Mouse (Mus musculus) kidney, postnatal 0 days (tissue): ENCODE measurements around the gene Fcgr2b. TPM values are rescaled to one million over a fixed set of nuclear protein-coding genes. Genes with fewer than 3 reads are reported as not detected.
A peak's percentile ranks its signal among the peaks of the same experiment; 100 is the strongest.

Experiments
- ATAC-seq: fragments of 200-750 bp; cut with Nextera tagmentation; replicated peaks from 2 replicates; pipeline ENCODE4 v1.8.0; 2017; ENCODE audit warnings: low read depth, moderate number of reproducible peaks, moderate TSS enrichment, moderate library complexity; ENCODE audit not compliant: low FRiP score
- DNase-seq: peaks from one replicate; pipeline ENCODE4 v3.0.0-alpha.2; 2016; ENCODE audit warnings: low spot score
- H3K27ac ChIP-seq: fragments of 300-500 bp; sonication (generic); 2 replicates; pipeline ENCODE4 v1.5.1; 2014; ENCODE audit warnings: mild to moderate bottlenecking
- H3K27me3 ChIP-seq: fragments of 300-500 bp; sonication (generic); 2 replicates; pipeline ENCODE4 v1.6.1; 2014; ENCODE audit warnings: low read length, mixed read lengths; ENCODE audit not compliant: insufficient read depth
- H3K36me3 ChIP-seq: fragments of 300-500 bp; sonication (generic); 2 replicates; pipeline ENCODE4 v1.6.1; 2014; ENCODE audit warnings: low read length, mixed read lengths; ENCODE audit not compliant: insufficient read depth
- H3K4me1 ChIP-seq: fragments of 300-500 bp; sonication (generic); replicated peaks from 2 replicates; pipeline ENCODE4 v1.6.1; 2014; ENCODE audit warnings: antibody characterized with exemption, low read length, mixed read lengths; ENCODE audit not compliant: insufficient read depth
- H3K4me2 ChIP-seq: fragments of 300-500 bp; sonication (generic); 2 replicates; pipeline ENCODE4 v1.6.1; 2014; ENCODE audit warnings: mild to moderate bottlenecking, low read length, moderate library complexity, mixed read lengths
- H3K4me3 ChIP-seq: fragments of 300-500 bp; sonication (generic); replicated peaks from 2 replicates; pipeline ENCODE4 v1.5.1; 2014; ENCODE audit warnings: low read depth, low read length
- H3K9ac ChIP-seq: fragments of 300-500 bp; sonication (generic); 2 replicates; pipeline ENCODE4 v1.6.1; 2014; ENCODE audit warnings: low read depth, low read length
- H3K9me3 ChIP-seq: fragments of 300-500 bp; sonication (generic); replicated peaks from 2 replicates; pipeline ENCODE4 v1.6.1; 2016; ENCODE audit warnings: low read length, inconsistent platforms, mixed read lengths
- CTCF ChIP-seq: IDR thresholded peaks from 2 replicates; pipeline ENCODE4 v1.5.1; 2016; ENCODE audit warnings: antibody characterized with exemption, low read depth, mild to moderate bottlenecking, moderate library complexity
- WGBS: fragments of 180-500 bp; shearing (Covaris S2); extraction: QIAGEN DNeasy Blood & Tissue Kit; methylation state at CpG from one replicate; pipeline ENCODE4 v1.1.7; 2014; 5-methylcytosine and 5-hydroxymethylcytosine counted together
- polyA plus RNA-seq: library from polyadenylated mRNA; unstranded; fragments of >200 nt; fragmentation: Nextera tagmentation; extraction: Ambion mirVana; gene quantifications from 2 replicates; pipeline ENCODE4 v1.2.1, GENCODE M21; 2015

Fcgr2b gene
- polyA plus RNA-seq, 1 experiment from 2014 or later = 8.0 TPM

DNA sequence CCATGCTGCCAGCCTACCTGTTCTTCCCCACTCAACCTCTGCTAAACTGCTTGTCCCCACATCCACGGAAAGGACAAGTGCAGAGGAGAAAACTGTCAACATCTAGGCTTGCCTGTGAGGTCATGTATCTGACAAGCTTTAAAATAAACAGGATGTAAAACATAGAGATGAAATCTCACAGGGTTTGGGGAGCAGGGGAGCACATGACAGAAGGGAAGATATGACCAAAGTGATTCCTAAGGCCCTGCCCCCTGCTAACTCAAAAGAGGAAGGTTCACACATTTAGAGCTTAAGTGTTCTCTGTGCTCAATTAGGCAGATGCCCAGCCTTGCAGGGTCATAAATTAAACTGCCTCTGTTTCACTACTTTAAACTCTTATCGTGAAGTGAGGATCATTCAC lies 42.0 kb downstream of the Fcgr2b start:
- H3K27ac ChIP-seq = no peak overlapping the region
- 19% methylated on average over 2 of the region's 2 CpGs for WGBS
- no peak for TF ChIP-seq CTCF
- H3K9ac ChIP-seq = no peak overlapping the region
- no peaks in the 10 kb centered on the region for H3K27me3 ChIP-seq
- no peaks in the 10 kb centered on the region for H3K4me1 ChIP-seq
- no peaks in the 10 kb centered on the region for H3K36me3 ChIP-seq
- no peak for ATAC-seq
- H3K4me3 ChIP-seq = no peak overlapping the region
- no peaks in the 10 kb centered on the region for H3K9me3 ChIP-seq
- no peak overlapping the region for H3K4me2 ChIP-seq
- peak; percentile 12 for DNase-seq

DNA sequence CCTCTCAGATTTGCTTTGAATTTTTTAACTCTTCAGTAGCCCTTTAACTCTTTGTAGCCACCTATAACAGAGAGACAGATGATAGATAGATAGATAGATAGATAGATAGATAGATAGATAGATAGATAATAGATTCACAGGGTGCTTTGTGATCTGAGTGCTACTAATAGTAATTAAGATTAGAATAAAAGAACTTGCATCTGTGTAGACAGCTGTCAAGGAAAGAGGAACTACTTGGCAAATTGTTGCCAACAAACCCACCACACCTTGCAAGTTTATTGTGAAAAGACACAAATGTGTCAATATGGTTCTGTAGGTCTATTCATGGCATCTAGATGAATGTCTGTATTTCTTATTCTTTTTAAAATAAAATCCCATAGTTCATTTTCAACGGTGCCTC lies 42.4 kb downstream of the Fcgr2b start:
- Histone ChIP-seq H3K4me3 (no peak overlapping the region), H3K27me3 (no peaks in the 10 kb centered on the region), H3K9ac (no peak overlapping the region), H3K36me3 (no peaks in the 10 kb centered on the region), H3K9me3 (no peaks in the 10 kb centered on the region), H3K4me2 (no peak overlapping the region), H3K4me1 (no peaks in the 10 kb centered on the region), H3K27ac (no peak overlapping the region)
- no peak for TF ChIP-seq CTCF
- ATAC-seq = no peak
- DNase-seq = no peak
- WGBS = 83% methylated on average over 1 of the region's 1 CpGs

DNA sequence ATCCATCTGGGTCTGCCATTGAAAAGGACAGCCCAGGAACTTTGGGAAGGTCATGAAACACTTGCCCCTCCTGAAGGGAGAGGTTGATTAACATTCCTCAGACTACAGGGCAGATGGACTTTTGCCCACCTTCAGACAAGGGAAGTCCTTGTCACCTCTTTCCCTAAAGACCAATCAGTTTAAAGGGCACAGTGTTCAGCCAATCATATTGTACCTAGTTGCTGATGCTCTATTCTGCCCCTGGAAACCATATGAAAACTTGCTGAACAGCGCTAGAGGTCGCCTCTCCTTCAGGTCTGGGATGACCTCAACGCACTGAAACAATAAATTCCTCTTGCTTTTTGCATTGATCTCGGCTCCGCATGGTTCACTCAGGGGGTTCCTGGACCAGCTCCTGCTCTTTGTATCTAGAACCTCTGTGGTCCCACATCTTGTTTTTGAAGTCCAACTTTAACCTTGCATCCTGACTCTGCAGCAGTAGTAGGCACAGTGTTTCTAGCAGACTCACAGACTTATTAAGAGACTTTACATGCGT lies 42.9 kb downstream of the Fcgr2b start:
- Histone ChIP-seq H3K36me3 (no peaks in the 10 kb centered on the region), H3K4me3 (no peak overlapping the region), H3K9ac (no peak overlapping the region), H3K9me3 (no peaks in the 10 kb centered on the region), H3K4me2 (no peak overlapping the region), H3K27ac (no peak overlapping the region), H3K27me3 (no peaks in the 10 kb centered on the region), H3K4me1 (no peaks in the 10 kb centered on the region)
- TF ChIP-seq CTCF = no peak
- WGBS = 54% methylated on average over 6 of the region's 6 CpGs
- ATAC-seq (no peak), DNase-seq (no peak)

DNA sequence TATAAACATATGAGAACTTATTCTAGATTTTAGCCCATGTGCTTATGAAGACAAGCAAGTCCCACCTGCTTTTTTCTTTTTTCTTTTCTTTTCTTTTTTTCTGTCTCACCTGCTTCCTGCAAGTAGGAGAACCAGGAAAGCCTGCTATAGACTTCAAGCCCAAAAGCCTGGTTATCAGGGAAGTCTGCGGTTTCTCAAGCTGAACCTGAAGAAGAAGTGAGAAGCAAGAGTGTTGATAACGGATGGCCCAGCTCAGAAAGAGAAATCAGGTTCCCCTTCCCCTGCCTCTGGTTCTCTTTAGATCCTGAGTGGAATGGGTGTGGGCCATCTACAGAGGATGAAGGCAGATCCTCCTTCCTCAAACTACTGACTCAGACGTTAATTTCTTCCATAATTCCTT lies 44.3 kb downstream of the Fcgr2b start:
- 83% methylated on average over 3 of the region's 3 CpGs for WGBS
- ATAC-seq = no peak
- H3K36me3 ChIP-seq = no peaks in the 10 kb centered on the region
- H3K27me3 ChIP-seq = no peaks in the 10 kb centered on the region
- H3K9ac ChIP-seq = no peak overlapping the region
- no peak overlapping the region for H3K27ac ChIP-seq
- H3K4me3 ChIP-seq = no peak overlapping the region
- H3K4me2 ChIP-seq = no peak overlapping the region
- no peak for TF ChIP-seq CTCF
- H3K9me3 ChIP-seq = no peaks in the 10 kb centered on the region
- H3K4me1 ChIP-seq = no peaks in the 10 kb centered on the region
- DNase-seq = no peak

DNA sequence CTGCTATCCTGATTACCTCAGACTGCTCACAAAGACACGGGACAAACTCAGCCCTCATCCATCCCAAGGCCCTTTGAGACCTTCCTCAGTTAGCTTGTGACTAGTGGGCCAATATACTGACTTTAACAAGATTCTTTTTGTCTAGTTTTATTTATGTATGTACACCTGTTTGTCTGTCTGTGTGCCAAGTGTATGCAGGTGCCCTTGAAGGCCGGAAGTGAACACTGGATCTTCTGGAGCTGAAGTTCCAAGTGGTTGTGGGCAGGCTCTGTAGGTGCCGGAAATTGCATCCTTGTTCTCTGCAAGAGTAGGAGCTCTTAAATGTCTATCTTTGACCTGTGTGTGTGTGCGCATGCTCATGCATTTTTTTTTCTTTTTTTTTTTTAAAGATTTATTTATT lies 47.1 kb downstream of the Fcgr2b start:
- ATAC-seq (no peak), DNase-seq (no peak)
- no peaks in the 10 kb centered on the region for H3K36me3 ChIP-seq
- TF ChIP-seq CTCF = no peak
- no peaks in the 10 kb centered on the region for H3K27me3 ChIP-seq
- no peak overlapping the region for H3K4me2 ChIP-seq
- WGBS = 84% methylated on average over 4 of the region's 4 CpGs
- no peaks in the 10 kb centered on the region for H3K9me3 ChIP-seq
- no peaks in the 10 kb centered on the region for H3K4me1 ChIP-seq
- H3K27ac ChIP-seq = no peak overlapping the region
- no peak overlapping the region for H3K4me3 ChIP-seq
- no peak overlapping the region for H3K9ac ChIP-seq

DNA sequence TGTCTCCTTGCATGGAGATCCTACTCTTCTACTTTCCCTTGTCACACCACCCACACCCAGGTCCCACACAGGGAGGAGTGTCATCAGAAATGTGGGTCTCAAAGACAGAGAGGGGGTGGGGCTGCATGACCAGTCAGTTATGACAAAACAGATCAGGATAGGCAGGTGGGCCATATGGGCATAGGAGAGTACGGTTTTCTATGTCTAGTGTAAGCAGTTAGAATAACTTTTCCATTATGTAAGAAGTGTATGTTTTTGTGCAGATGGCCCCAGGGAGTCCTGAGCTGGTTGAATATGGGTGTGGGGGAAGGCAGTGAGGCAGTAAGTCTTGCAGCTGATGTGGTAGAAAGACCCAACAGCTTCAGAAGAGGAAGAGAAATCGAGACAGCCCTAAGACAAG lies 47.9 kb downstream of the Fcgr2b start:
- H3K4me2 ChIP-seq = no peak overlapping the region
- ATAC-seq (no peak), DNase-seq (no peak)
- WGBS = 74% methylated on average over 2 of the region's 2 CpGs
- H3K9ac ChIP-seq = no peak overlapping the region
- H3K27me3 ChIP-seq = no peaks in the 10 kb centered on the region
- H3K36me3 ChIP-seq = no peaks in the 10 kb centered on the region
- H3K9me3 ChIP-seq = no peaks in the 10 kb centered on the region
- TF ChIP-seq CTCF = no peak
- no peak overlapping the region for H3K4me3 ChIP-seq
- H3K4me1 ChIP-seq = no peaks in the 10 kb centered on the region
- H3K27ac ChIP-seq = no peak overlapping the region

DNA sequence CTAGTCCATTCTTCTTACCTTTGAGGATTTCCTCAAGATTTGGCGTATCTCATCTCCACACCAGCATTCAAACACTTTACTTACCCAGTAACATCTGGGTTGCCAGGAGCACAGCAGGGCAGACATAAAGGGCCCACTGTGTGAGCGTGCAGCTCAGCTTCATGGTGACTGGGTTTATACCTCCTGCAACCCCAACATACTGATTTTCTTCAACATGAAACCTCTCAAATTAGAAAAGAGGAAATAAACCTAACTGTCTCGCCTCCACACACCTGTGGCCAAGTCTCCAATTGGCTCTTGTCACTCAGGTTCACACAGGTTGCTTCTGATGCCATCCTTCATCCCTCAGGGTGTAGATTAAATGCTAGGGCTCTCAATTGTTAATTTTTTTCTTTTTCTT lies 49.0 kb downstream of the Fcgr2b start, which contains the start of gene Fcrla:
Fcrla (minus strand) TSS at position 206 of the 400 bp plus-strand sequence.
- 83% methylated on average over 3 of the region's 3 CpGs for WGBS
- no peak for TF ChIP-seq CTCF
- Histone ChIP-seq H3K36me3 (no peaks in the 10 kb centered on the region), H3K9ac (no peak within 1 kb of the TSS), H3K9me3 (no peaks in the 10 kb centered on the region), H3K4me3 (no peak within 1 kb of the TSS), H3K4me1 (no peaks in the 10 kb centered on the region), H3K4me2 (no peak within 1 kb of the TSS), H3K27me3 (no peaks in the 10 kb centered on the region), H3K27ac (no peak within 1 kb of the TSS)
- ATAC-seq (no peak), DNase-seq (no peak)
